Mouse (Mus musculus) hindbrain, embryonic 16.5 days (tissue): Measurements from ENCODE around the gene Gbp2b. TPM values are rescaled to one million over a fixed set of nuclear protein-coding genes. Genes with fewer than 3 reads are reported as not detected.

ENCODE experiments used
- ATAC-seq: fragments of 200-750 bp; cut with Nextera tagmentation; 2 replicates; pipeline ENCODE4 v1.8.0; 2017; ENCODE audit warnings: moderate TSS enrichment, moderate library complexity
- H3K27ac ChIP-seq: fragments of 300-500 bp; sonication (generic); 2 replicates; pipeline ENCODE4 v1.5.1; 2014; ENCODE audit warnings: low read depth, mild to moderate bottlenecking, control low read depth, low read length, moderate library complexity
- H3K27me3 ChIP-seq: fragments of 300-500 bp; sonication (generic); replicated peaks from 2 replicates; pipeline ENCODE4 v1.6.1; 2014; ENCODE audit warnings: low read length; ENCODE audit not compliant: control insufficient read depth, insufficient read depth
- H3K36me3 ChIP-seq: fragments of 300-500 bp; sonication (generic); 2 replicates; pipeline ENCODE4 v1.6.1; 2014; ENCODE audit warnings: mild to moderate bottlenecking, low read length, moderate library complexity, mixed read lengths; ENCODE audit not compliant: control insufficient read depth, insufficient read depth
- H3K4me1 ChIP-seq: fragments of 300-500 bp; sonication (generic); 2 replicates; pipeline ENCODE4 v1.6.1; 2014; ENCODE audit warnings: low read depth, low read length; ENCODE audit not compliant: control insufficient read depth, insufficient read depth
- H3K4me2 ChIP-seq: fragments of 300-500 bp; sonication (generic); 2 replicates; pipeline ENCODE4 v1.6.1; 2014; ENCODE audit warnings: mild to moderate bottlenecking, low read length, control low read depth, moderate library complexity
- H3K4me3 ChIP-seq: fragments of 300-500 bp; sonication (generic); 2 replicates; pipeline ENCODE4 v1.5.1; 2014; ENCODE audit warnings: mild to moderate bottlenecking, low read length, control low read depth, moderate library complexity
- H3K9ac ChIP-seq: fragments of 300-500 bp; sonication (generic); 2 replicates; pipeline ENCODE4 v1.6.1; 2014; ENCODE audit warnings: low read depth, mild to moderate bottlenecking, control low read depth, low read length, moderate library complexity
- H3K9me3 ChIP-seq: fragments of 300-500 bp; sonication (generic); 2 replicates; pipeline ENCODE4 v1.6.1; 2014; ENCODE audit warnings: mild to moderate bottlenecking, low read length, moderate library complexity; ENCODE audit not compliant: control insufficient read depth
- WGBS: fragments of 180-500 bp; shearing (Covaris S2); extraction: QIAGEN DNeasy Blood & Tissue Kit; methylation state at CpG from one replicate; pipeline ENCODE4 v1.1.7; 2014; 5-methylcytosine and 5-hydroxymethylcytosine counted together
- polyA plus RNA-seq: library from polyadenylated mRNA; unstranded; fragments of >200 nt; fragmentation: Nextera tagmentation; extraction: Ambion mirVana; gene quantifications from 2 replicates; pipeline ENCODE4 v1.2.1, GENCODE M21; 2015

Gbp2b gene
- 0.10 and 0.19 TPM in 2 replicates for polyA plus RNA-seq

DNA sequence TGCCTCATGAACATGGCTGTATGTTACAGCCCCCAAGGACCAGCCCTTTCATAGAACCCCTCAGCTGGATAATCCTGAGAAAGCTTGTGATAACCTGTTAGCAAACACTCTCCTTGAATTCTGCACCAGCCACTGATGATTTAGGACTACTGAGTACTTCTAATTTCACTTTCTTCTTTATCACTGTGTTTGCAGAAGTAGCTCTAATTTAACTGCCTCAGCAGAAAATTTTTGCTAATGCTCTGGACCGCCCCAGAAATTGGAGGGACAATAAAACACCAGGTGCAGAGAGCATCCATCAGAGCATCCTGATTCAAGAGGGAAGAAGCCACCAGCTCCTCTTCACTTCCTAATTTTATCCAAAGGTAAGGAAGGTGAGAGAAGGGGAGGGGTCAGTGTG lies at the start of gene Gbp2b:
Gbp2b (plus strand) TSS at position 301 of the 400 bp plus-strand sequence.
- Histone ChIP-seq H3K27ac (no peak within 1 kb of the TSS), H3K4me3 (no peak within 1 kb of the TSS), H3K9ac (no peak within 1 kb of the TSS), H3K4me2 (no peak within 1 kb of the TSS), H3K4me1 (no peaks in the 10 kb centered on the region), H3K9me3 (no peaks in the 10 kb centered on the region), H3K27me3 (no peaks in the 10 kb centered on the region), H3K36me3 (no peaks in the 10 kb centered on the region)
- 77% methylated on average over 1 of the region's 1 CpGs for WGBS
- no peak for ATAC-seq

DNA sequence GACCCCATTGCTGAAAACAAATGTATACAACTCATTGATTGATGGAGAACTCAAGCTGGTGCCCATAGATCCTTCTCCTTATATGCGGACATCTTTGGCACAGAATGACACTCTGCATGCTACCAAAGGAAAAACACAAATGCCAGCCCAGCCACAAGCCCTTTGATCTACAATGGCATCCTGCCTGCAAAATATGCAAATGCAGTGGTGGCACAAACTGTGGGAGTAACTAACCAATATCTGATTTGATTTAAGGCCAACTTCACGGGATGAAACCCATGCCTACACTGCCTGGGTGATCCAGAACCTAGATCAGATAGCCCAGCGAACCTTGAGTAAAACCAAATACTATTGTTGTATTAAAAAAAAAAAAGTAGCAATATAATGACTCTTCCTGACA lies 48.0 kb upstream of the Gbp2b start:
- H3K36me3 ChIP-seq = no peaks in the 10 kb centered on the region
- H3K4me1 ChIP-seq = no peaks in the 10 kb centered on the region
- no peaks in the 10 kb centered on the region for H3K9me3 ChIP-seq
- H3K9ac ChIP-seq = no peak overlapping the region
- ATAC-seq = no peak
- H3K4me2 ChIP-seq = no peak overlapping the region
- no peak overlapping the region for H3K27ac ChIP-seq
- no peak overlapping the region for H3K4me3 ChIP-seq
- WGBS = 59% methylated on average over 3 of the region's 3 CpGs
- H3K27me3 ChIP-seq = no peaks in the 10 kb centered on the region

DNA sequence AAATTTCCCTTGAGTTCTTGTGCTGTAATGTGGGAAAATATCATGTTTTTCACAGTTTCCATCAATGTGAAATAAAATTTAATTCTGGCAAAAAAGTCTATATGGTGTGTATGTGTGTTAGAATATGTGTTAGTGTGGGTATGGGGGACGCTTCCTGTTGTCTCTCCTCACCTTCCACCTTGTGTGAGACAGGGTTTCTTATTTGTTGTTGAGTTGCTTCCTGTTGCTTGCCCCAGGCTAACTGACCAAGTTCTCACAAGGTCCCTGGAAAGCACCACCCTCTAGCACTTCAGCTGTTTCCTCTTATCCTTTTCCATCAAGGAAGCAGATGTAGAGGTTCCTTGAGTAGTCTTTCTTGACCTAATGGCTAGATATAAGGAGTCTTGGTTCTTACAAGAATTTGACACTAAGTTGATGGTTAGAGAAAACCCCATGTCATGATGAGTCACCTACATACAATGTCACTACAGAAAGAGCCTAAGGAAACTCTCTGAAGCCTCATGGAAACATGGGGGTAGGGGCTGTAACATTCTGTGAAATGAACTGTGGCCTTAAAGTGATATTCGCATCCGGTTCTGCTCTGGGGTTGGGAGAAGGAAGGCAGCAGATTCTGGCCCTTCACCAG lies 44.5 kb upstream of the Gbp2b start:
- WGBS = 97% methylated on average over 3 of the region's 3 CpGs
- Histone ChIP-seq H3K36me3 (no peaks in the 10 kb centered on the region), H3K9ac (no peak overlapping the region), H3K4me2 (no peak overlapping the region), H3K4me3 (no peak overlapping the region), H3K27ac (no peak overlapping the region), H3K27me3 (no peaks in the 10 kb centered on the region), H3K4me1 (no peaks in the 10 kb centered on the region), H3K9me3 (no peaks in the 10 kb centered on the region)
- no peak for ATAC-seq

DNA sequence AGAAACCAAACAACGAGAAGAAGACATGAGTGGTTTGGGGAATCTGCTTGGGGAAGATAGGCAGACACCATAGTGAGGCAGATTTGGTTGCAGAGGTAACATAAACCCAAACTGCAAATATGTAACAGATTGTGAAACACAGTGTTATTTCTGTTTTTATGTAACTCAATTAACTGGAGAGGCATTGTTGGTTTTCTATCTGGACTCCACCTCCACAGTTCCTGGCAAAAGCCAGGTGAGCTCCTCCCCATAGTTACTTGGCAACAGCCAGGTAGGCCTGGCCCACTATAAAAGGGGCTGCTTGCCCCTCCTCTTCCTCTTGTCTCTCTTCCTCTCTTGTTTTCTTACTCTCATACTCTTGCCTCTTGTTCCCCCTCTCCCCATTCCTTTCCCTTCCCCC lies 40.0 kb upstream of the Gbp2b start:
- ATAC-seq = no peak
- Histone ChIP-seq H3K36me3 (no peaks in the 10 kb centered on the region), H3K27ac (no peak overlapping the region), H3K4me3 (no peak overlapping the region), H3K27me3 (no peaks in the 10 kb centered on the region), H3K4me1 (no peaks in the 10 kb centered on the region), H3K4me2 (no peak overlapping the region), H3K9me3 (no peaks in the 10 kb centered on the region), H3K9ac (no peak overlapping the region)
- WGBS = 71% methylated on average over 1 of the region's 1 CpGs

DNA sequence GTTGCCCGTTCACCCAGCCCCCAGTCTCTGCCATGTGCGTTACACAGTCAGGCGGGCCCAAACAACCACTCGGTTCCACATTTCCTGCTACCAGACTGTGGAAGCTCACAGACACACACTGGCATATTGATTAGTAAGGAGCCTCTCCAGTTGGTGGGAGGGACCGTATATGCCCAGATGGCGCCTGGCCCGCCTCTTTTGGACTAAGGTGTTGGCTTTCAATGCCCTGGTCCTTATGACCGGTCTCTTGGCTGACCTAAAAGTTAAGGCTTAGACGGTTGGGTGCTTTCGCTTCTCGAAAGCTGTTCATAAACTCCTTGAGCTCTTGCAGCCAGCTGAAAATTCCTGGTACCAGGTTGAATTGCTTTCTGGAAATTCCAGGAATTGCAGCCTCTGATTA lies 39.0 kb upstream of the Gbp2b start:
- Histone ChIP-seq H3K4me1 (no peaks in the 10 kb centered on the region; the same call in 1 of the 2 replicates), H3K9ac (no peak overlapping the region), H3K27ac (no peak overlapping the region), H3K9me3 (no peaks in the 10 kb centered on the region), H3K27me3 (no peaks in the 10 kb centered on the region), H3K4me2 (no peak overlapping the region), H3K36me3 (no peaks in the 10 kb centered on the region), H3K4me3 (no peak overlapping the region)
- WGBS = 82% methylated on average over 11 of the region's 11 CpGs
- ATAC-seq = peak; percentile 45

DNA sequence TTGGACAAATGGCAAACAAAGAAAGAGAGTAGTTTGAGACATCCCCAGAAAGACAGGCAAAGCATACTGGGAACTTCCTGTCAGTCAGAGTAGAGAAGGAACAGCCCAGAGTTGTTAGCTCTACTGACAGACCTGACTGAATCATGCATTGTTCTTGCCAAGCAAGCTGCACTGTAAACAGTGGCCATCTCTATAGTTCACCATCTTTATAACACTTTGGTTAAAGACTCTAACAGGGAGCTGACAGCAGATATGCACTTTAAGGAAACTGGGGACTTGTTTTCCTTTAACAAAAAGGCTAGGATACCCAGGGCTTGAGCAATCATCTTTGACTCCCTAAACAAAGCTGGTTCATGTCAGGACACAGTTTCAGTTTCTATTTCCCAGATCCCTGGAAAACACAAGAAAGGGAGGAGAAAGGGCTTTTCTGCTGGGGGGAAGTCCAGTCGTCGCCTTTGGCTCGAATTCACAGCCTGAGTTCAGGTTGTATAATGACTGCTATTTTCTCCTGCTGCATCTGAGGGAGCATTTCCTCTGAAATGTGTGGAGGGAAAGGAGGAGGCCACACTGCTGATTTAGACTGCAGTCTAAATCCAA lies 34.9 kb upstream of the Gbp2b start, which contains the start of gene Gbp3:
Gbp3 (plus strand) TSS at position 395 of the 597 bp plus-strand sequence.
- H3K27ac ChIP-seq = no peak within 1 kb of the TSS; the same call in 1 of the 2 replicates
- H3K36me3 ChIP-seq = no peaks in the 10 kb centered on the region
- H3K4me1 ChIP-seq = no peaks in the 10 kb centered on the region; the same call in 1 of the 2 replicates
- H3K27me3 ChIP-seq = no peaks in the 10 kb centered on the region
- peak within 1 kb of the TSS; percentile 49 for H3K4me2 ChIP-seq
- no peak for ATAC-seq
- WGBS = 44% methylated on average over 3 of the region's 3 CpGs
- H3K9me3 ChIP-seq = no peaks in the 10 kb centered on the region
- no peak within 1 kb of the TSS; the same call in 1 of the 2 replicates for H3K9ac ChIP-seq
- H3K4me3 ChIP-seq = peak within 1 kb of the TSS; percentile 30

DNA sequence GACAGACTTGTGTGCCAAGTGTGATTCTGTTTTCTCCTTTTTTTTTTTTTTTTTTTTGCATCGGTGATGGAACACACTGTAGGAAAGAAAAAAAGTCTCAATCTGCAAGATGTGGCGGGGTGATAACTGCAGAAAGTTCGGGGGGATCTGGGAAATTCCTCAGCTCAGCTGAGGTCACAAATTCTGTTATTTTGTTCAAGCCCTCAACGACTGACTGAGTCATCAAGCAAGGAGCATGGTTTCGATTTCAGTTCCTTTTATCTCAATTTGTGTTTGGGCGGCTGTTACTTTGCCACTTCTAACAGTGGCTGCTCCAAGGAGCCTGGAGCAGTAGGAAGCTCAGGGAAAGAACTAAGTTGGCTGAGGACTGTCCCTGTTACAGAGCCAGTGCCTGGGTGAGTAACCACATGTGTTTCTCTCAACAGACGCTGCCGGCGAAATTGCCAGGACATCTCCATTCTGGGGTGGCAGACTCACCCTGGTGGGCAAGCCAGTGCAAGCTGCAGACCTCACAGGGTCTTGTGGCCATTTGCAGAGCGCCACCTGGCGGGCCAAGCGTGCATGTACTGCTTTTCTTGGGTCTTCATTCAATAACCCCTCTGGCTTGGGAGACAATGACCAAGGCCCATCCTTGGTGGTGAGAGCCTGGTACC lies 34.2 kb upstream of the Gbp2b start:
- H3K4me2 ChIP-seq = peak overlapping the region; percentile 49
- no peak overlapping the region; the same call in 1 of the 2 replicates for H3K27ac ChIP-seq
- no peaks in the 10 kb centered on the region for H3K36me3 ChIP-seq
- no peaks in the 10 kb centered on the region; the same call in 1 of the 2 replicates for H3K4me1 ChIP-seq
- no peaks in the 10 kb centered on the region for H3K27me3 ChIP-seq
- WGBS = 20% methylated on average over 12 of the region's 12 CpGs
- ATAC-seq = peak; percentile 86
- H3K9ac ChIP-seq = no peak overlapping the region; the same call in 1 of the 2 replicates
- peak overlapping the region; percentile 30 for H3K4me3 ChIP-seq
- H3K9me3 ChIP-seq = no peaks in the 10 kb centered on the region

DNA sequence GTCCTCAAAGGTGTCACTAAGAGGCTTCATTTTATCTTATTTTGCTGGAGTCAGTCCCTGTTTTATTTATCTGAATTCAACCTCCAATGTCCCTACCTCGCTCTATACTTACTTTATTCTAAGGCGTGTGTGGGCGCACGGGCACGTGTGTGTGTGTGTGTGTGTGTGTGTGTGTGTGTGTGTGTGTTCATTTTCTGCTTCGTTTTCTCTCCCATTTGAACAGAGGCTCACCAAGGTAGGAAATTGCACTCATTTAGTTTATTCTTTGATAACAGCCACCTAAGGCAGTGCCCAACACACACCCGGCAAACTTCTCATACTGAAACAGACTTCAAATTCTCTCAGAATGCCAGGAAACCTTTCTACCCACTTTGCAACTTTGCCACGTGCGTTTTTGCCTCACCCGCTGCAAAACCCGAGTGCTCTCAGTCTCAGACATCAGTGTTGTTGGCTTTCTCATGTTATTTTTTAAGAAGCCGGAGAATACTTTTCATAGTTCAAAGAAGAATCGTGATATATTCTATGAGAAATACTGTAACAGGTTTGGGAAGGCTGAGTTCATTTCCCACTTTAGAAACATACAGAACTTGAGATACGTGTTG lies 33.5 kb upstream of the Gbp2b start:
- Histone ChIP-seq H3K9me3 (no peaks in the 10 kb centered on the region), H3K4me1 (no peaks in the 10 kb centered on the region; the same call in 1 of the 2 replicates), H3K36me3 (no peaks in the 10 kb centered on the region), H3K9ac (no peak overlapping the region), H3K4me2 (no peak overlapping the region), H3K4me3 (no peak overlapping the region), H3K27me3 (no peaks in the 10 kb centered on the region), H3K27ac (no peak overlapping the region)
- no peak for ATAC-seq
- 87% methylated on average over 14 of the region's 14 CpGs for WGBS

DNA sequence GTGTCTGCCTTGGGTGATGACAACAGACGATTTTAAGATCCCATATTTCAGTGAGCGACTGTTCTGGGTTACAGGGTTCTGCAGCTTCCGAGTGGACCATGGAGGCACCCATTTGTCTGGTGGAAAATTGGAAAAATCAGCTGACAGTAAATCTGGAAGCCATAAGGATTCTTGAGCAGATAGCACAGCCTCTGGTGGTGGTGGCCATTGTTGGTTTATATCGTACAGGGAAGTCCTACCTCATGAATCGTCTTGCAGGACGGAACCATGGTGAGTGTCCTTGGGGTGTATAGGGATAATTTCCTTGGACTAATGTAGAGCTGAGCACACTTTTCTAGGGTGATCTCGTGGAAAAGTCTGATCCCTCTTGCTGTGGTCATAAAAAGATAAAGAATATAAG lies 33.0 kb upstream of the Gbp2b start:
- Histone ChIP-seq H3K4me1 (no peaks in the 10 kb centered on the region; the same call in 1 of the 2 replicates), H3K4me3 (no peak overlapping the region), H3K36me3 (no peaks in the 10 kb centered on the region), H3K27me3 (no peaks in the 10 kb centered on the region), H3K9ac (no peak overlapping the region), H3K4me2 (no peak overlapping the region), H3K27ac (no peak overlapping the region), H3K9me3 (no peaks in the 10 kb centered on the region)
- no peak for ATAC-seq
- WGBS = 83% methylated on average over 7 of the region's 7 CpGs
